Mouse (Mus musculus) cerebellum, postnatal 25 days (tissue): ENCODE measurements around the gene 4930579G24Rik.

Source experiments
- DNase-seq, 2 experiments: peaks; one replicate each; pipeline ENCODE4 v3.0.0; 2021; ENCODE audit warnings: mixed read lengths in 2 of 2

Gene 4930579G24Rik

GRCm38 (mm10) chr3:79628561-79629415 is at the start of gene 4930579G24Rik:
Gene 4930579G24Rik, plus strand, starts transcription at chr3:79629079.
- peak; percentile 95 to 96 for DNase-seq

DNA sequence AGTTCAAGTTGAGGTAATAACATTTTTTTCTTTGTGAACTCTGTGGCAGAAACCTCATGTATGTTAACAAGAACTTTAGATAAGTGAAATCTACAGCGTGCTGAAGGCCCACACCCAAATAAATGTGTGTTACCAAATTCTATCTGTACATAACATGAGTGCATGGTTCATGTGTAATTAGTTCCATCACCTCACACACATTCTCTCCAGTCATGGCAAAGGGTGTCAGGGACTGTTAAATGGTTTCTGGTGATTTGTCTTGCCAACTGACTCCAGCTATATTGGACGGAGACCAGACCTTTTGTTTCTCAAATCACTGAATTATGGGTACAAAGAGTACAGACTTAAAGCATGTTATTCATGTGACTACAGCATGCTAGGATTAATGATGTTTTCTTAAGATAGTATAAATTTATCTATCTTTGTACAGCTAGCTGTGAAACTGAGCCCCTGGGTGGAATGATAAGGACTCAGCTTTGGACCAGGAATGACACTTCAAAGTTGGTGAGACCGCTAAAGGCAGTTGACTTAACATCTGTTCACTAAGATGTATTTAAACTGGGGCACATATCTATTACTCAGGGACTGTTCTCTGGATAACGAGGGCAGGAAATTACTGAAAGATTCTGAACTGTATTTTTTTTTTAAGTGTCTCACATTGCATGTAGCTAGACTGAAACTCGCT is 48.8 kb upstream of the 4930579G24Rik start:
- no peak for DNase-seq

DNA sequence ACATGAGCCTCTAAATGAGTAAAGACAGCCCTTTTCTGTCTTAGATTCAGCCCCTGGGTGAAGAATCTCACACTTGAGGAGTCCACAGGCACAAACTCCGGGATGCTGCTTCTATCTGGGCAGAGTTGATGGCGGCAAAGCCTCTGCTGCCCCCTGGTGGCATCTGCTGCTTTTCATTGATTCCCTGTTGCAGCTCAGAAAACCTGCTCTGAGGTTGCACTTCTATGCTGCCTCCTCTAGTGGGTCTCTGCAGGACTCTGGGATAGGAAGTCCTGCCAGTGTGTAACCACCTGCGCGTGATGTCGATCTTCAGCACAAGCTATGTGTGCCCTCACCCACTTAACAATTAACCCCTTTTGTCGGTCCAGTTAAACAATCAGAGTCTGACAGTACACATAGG is 42.1 kb upstream of the 4930579G24Rik start:
- DNase-seq = peak; percentile 94 to 95

GRCm38 (mm10) chr3:79589671-79590070 is 39.2 kb upstream of the 4930579G24Rik start:
- DNase-seq = no peak

DNA sequence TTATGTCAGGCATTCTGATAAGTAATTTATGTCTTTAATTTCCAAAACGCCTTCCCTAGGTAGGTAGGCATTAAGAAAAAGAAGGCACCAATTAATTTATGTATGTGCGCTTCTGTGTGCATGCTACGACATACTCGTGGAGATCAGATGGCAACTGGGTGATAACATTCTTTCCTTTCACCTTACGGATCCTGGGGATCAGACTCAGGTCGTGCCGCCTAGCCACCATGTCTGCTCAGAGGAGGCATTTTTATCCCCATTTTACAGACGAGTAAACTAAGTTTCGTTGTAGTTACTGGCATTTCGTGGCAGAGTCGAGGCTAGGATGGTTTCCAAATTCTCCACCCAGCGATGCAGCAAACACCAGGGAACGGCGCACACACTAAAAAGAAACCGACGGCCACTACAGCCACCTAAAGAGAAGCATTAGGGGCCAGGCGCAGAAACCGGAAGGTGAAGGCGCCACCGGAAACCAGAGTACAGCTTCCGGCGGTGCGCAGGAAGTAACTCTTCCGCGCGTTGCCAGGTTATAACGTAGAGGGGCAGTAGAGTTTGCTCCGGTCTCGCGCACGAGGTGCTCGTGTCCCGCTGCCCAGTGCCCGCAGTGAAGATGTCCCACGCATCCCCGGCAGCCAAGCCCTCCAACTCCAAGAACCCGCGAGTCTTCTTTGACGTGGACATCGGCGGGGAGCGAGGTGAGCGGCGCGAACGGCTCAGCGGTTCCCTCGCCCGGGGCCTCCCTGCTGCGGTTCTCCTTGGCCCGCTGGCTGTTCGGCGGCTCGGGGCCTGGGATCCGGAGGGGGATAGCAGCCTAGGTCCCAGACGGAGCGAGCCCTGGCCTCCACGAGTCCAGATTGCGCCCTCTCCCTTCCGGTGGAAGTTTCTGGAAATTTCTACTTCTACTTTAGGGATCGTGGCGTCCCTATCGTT is 37.8 kb upstream of the 4930579G24Rik start, which contains the start of gene Ppid:
TSS of gene Ppid (plus strand) at position 480 of the 930 bp plus-strand sequence.
- DNase-seq = peak; percentile 80 to 87

GRCm38 (mm10) chr3:79591793-79592471 is 36.9 kb upstream of the 4930579G24Rik start:
- DNase-seq = no peak

DNA sequence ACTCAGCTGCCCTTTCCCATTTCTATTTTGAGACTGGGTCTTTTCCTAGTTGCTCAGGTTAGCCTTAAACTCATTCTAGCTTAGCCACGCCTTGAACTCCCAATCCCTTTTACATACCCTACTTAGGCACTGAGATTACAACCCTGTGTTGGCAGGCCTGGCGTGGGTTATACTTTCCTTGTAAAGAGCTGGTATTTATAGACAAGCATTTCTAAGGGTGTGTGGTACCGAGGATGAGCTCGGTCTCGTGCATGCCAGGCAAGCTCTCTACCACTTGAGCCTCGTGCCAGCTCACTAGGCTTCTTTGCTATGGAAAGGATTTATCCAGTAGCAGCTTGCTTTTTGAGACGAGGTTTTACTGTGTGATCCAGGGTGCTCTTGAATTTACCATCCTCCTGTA is 33.4 kb upstream of the 4930579G24Rik start:
- no peak for DNase-seq

GRCm38 (mm10) chr3:79609886-79610285 is 19.0 kb upstream of the 4930579G24Rik start:
- no peak for DNase-seq

DNA sequence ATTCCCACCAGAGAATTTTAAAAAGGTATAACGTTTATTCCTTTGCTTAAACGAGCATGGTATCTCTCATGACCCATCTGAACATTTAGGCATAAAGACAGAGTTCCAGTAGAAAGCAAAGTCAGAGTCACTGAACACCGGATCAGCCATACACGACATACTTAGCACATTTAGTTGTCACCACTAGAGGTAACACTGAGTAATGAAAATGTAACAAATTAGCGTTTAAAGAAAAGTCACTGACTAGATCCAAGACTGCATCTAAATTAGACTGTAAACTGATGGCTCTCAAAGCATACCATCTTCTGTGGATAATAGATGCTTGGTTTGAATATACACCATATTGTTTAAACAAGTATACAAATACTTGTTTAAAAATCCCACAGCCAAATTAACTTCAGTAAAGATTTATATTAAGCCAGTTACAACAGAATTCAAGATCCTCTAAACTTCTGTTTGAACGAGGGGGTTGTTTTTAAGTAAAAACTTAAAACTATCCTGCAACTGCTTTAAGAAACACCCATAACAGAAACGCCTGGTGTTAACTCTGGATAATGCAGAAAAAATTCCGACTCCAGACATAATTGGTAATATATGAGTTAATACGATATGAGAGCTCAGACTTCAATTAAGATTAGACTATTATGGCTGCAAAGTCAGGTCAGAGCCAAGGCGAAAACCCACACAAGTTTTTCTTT is 1.2 kb upstream of the 4930579G24Rik start:
- DNase-seq = no peak

GRCm38 (mm10) chr3:79628182-79628560 is 708 bp upstream of the 4930579G24Rik start:
- DNase-seq = no peak

- DNase-seq = peak; percentile 86 to 92
Measured at GRCm38 (mm10) chr3:79629416-79629730, 494 bp downstream of the 4930579G24Rik start, which contains the start of gene Etfdh. Gene Etfdh, minus strand, starts transcription at chr3:79629500.

DNA sequence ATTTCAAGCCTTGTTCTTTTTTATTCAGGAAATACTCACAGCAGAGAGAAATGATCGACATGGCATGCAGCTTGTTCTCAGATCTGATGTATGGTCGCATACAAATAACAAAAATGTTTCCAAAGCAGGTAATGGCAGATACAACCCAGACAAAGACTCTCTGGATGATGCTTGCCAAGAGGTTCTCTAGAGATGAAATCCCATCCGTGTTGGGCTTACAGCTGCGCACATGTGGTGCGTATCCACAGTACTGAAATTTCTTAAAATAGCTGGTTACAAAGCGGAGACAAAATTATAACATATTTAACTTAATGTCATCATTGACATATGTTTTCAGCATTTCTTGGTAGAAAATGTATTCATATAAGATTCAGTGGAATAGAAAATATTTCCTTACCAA is 23.2 kb downstream of the 4930579G24Rik start:
- no peak for DNase-seq

DNA sequence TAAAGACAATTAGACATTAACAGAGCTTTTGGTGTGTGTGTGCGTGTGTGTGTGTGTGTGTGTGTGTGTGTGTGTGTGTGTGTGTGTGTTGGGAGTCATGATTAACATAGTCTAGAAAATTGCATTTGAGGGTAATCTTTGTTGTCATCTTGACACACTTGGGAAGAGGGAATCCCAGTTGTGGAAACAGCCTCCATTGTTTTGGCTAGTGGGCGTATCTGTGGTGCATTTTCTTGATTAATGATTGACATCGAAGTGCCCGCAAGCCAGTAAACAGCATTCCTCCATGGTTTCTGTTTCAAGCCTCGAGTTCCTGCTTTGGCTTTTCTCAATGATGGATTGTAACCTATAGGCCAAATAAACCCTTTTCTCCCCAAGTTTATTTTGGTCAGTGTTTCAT is 27.8 kb downstream of the 4930579G24Rik start:
- no peak for DNase-seq

DNA sequence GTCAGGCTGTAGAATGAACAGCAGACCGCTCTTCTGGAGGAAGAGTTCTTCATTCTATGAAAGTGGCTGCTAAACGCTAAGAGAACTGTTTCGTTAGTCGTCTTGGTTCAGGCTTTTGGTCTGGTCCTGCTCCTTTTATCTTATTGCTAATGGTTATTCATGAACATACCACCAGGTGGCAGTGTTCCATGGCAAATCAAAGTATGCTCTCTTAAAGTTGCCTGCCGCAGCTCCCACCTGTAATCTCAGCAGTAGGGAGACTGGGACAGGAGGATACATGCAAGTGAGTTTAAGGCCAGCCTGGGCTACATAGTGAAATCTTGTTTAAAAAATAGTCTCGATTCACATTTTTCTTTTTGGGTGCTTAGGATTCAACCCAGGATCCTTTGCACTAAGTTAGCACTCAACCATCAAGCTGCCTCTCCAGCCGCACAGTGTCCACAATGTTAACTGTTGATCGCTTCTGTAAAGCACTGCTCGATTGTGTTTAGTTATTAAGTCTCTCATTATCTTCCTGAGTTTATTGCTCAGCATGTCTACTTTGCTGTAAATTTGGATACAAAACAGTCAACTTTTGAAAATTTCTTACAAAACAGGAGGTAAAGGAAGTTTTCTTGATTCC is 36.0 kb downstream of the 4930579G24Rik start:
- peak; percentile 17 to 66 for DNase-seq

DNA sequence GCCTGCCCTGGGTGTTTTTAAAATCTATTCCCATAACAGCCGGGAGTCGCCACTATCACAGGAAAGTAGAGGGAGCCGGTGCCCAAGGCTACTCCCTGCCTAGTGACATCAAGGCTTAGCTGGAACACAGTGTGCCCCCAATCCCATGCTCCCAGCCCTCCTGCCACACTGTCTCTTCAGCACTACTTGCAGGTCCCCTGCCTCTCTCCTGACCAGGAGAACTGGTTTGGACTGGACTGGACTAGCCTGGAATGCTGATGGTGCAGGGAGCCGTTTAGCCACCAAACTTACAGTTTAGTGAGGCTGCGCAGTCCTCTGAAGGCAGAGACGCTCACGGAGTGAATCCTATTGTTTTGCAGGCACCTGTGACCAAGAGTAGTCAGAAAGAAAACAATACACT is 41.7 kb downstream of the 4930579G24Rik start:
- DNase-seq = no peak

- no peak for DNase-seq
Measured at GRCm38 (mm10) chr3:79672188-79672587, 43.3 kb downstream of the 4930579G24Rik start.

DNA sequence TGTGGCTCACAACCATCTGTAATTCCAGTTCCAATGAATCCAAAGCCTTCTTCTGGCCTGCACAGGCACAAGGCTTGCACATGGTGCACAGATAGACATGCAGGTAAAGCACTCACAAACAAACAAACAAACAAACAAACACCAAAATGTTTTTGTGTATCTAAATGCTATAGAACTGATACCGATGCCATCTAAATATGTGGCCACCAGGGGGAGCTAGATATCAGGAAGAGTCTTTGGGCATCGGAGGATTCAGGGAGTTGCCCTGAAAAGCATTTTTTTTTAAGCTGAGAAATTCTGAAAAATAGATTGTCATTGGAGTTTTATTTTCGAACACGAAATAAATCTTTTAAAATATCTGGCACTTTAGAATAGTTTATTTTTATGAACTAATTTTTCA is 44.2 kb downstream of the 4930579G24Rik start:
- DNase-seq = peak; percentile 47 to 84

DNA sequence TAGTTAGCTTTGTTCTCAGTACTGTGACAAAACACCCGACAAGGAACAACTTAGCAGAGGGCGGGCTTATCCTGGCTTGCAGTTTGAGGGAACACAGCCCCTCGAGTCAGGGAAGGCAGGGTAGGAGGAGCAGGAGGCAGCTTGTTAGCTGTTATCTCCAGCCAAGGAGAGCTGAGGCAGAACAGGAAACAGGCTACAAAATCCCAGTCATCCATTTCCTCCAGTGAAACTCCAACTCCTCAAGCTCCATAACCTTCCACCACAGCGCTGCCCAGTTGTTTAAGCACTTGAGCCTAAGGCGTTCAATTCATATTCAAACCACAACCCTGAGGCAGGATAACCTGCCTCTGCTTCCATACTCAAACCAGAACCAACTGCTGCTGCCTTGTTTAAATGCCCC is 45.8 kb downstream of the 4930579G24Rik start:
- no peak for DNase-seq

GRCm38 (mm10) chr3:79676411-79676810 is 47.5 kb downstream of the 4930579G24Rik start:
- DNase-seq = no peak
